Mouse (Mus musculus) ES-E14 (cell line): Measurements from ENCODE around the gene Ppp1r14b. TPM values are rescaled to one million over a fixed set of nuclear protein-coding genes. Genes with fewer than 3 reads are reported as not detected.

Source experiments
- DNase-seq: peaks from one replicate; pipeline ENCODE4 v3.0.0-alpha.2; 2013; ENCODE audit warnings: low read depth, low spot score
- H3K27ac ChIP-seq: 2 replicates; pipeline ENCODE4 v1.5.1; 2012; ENCODE audit warnings: low read depth, mild to moderate bottlenecking, low read length, moderate library complexity, mixed read lengths; ENCODE audit not compliant: poor library complexity, insufficient read depth, severe bottlenecking
- H3K36me3 ChIP-seq: 2 replicates; pipeline ENCODE4 v1.6.1; 2012; ENCODE audit warnings: mild to moderate bottlenecking, low read length, moderate library complexity, mixed read lengths; ENCODE audit not compliant: control insufficient read depth, poor library complexity, insufficient read depth, severe bottlenecking
- H3K4me1 ChIP-seq, 2 experiments: fragments of 150-350 bp in 1 of 2; sonication (generic) in 1 of 2; 2 replicates each; pipeline ENCODE4 v1.6.1; 2012; ENCODE audit warnings: low read length in 2 of 2, mild to moderate bottlenecking in 1 of 2, mixed read lengths in 1 of 2; ENCODE audit not compliant: control insufficient read depth in 2 of 2, insufficient read depth in 2 of 2, poor library complexity in 1 of 2
- H3K4me3 ChIP-seq, 2 experiments: fragments of 150-350 bp in 1 of 2; sonication (generic) in 1 of 2; 2 replicates each; pipeline ENCODE4 v1.5.1; 2012; ENCODE audit warnings: low read length in 2 of 2, low read depth in 1 of 2, mild to moderate bottlenecking in 1 of 2, mixed read lengths in 1 of 2; ENCODE audit not compliant: insufficient read depth in 1 of 2, poor library complexity in 1 of 2, severe bottlenecking in 1 of 2
- H3K9ac ChIP-seq: 2 replicates; pipeline ENCODE4 v1.6.1; 2012; ENCODE audit warnings: low read depth, mild to moderate bottlenecking, low read length, mixed read lengths; ENCODE audit not compliant: poor library complexity, insufficient read depth, severe bottlenecking
- H3K9me3 ChIP-seq: fragments of 150-350 bp; sonication (generic); 2 replicates; pipeline ENCODE4 v1.6.1; 2012; ENCODE audit warnings: low read depth, mild to moderate bottlenecking, low read length; ENCODE audit not compliant: control insufficient read depth, insufficient read depth
- CHD2 ChIP-seq: IDR thresholded peaks from 2 replicates; pipeline ENCODE4 v1.6.1; 2014; ENCODE audit warnings: mild to moderate bottlenecking, low read depth, low read length, inconsistent platforms
- HCFC1 ChIP-seq: IDR thresholded peaks from 2 replicates; pipeline ENCODE4 v1.6.1; 2012; ENCODE audit warnings: low read length, inconsistent platforms, borderline replicate concordance; ENCODE audit not compliant: insufficient read depth
- MAFK ChIP-seq: IDR thresholded peaks from 2 replicates; pipeline ENCODE4 v1.6.1; 2014; ENCODE audit warnings: mild to moderate bottlenecking, low read depth, low read length, inconsistent platforms; ENCODE audit not compliant: insufficient read depth
- ZC3H11A ChIP-seq: IDR thresholded peaks from 2 replicates; pipeline ENCODE4 v1.6.1; 2012; ENCODE audit warnings: low read depth, mild to moderate bottlenecking, inconsistent platforms, low read length, borderline replicate concordance
- ZNF384 ChIP-seq: IDR thresholded peaks from 2 replicates; pipeline ENCODE4 v1.6.1; 2012; ENCODE audit warnings: low read depth, low read length, inconsistent platforms
- in situ Hi-C, 2 experiments: fragments of 600-800 bp; cut with MboI; formaldehyde crosslinking; loops; one replicate each; pipeline ENCODE4 v1.15.1; 2025; ENCODE audit warnings: low sequenced_read_pairs in 2 of 2, inconsistent platforms in 1 of 2; ENCODE audit not compliant: unreplicated experiment in 2 of 2
- total RNA-seq: library from RNA; depleted of rRNA; stranded (reverse); fragments of 300-350 nt; gene quantifications from 2 replicates; pipeline ENCODE4 v1.2.3, GENCODE M21; 2012

Ppp1r14b gene
- total RNA-seq, 1 experiment = 385 TPM

GRCm38 (mm10) chr19:6928080-6928479, 46.7 kb upstream of the Ppp1r14b start:
- in situ Hi-C loops = no loop called here

DNA sequence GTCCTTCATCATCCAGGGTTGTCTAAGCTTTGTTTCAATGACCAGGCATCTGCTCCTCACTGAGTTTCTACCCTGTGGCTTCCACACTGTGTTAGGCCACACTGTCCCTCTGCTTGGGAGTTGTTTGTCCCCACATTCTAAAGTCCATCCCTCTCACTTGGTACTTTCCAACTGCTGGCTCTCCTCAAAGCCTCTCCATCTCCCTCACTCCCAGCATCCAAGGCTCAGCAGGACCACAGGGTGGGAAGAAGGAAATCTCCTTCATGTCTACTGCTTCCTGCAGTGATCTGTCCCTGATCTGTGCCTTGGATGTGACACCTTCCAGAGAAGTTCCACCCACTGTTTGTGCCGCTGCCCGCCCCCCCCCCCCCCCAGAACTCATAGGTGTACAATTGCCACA, 43.8 kb upstream of the Ppp1r14b start:
- no peak overlapping the region for H3K27ac ChIP-seq
- H3K9me3 ChIP-seq = no peaks in the 10 kb centered on the region
- H3K4me3 ChIP-seq = no peak overlapping the region
- no peaks in the 10 kb centered on the region for H3K36me3 ChIP-seq
- peaks cover 3 to 29% of the 10 kb centered on the region in 2 experiments for H3K4me1 ChIP-seq
- TF ChIP-seq CHD2 = no peak
- TF ChIP-seq ZC3H11A = no peak
- no peak for TF ChIP-seq HCFC1
- no peak for TF ChIP-seq ZNF384
- no peak for TF ChIP-seq MAFK
- in situ Hi-C loops = no loop called here
- H3K9ac ChIP-seq = no peak overlapping the region
- DNase-seq = no peak

More at GRCm38 (mm10) chr19:6928080-6928479, 46.7 kb upstream of the Ppp1r14b start:
- Histone ChIP-seq H3K27ac (no peak overlapping the region), H3K36me3 (no peaks in the 10 kb centered on the region), H3K9ac (no peak overlapping the region), H3K4me1 (peaks cover 1 to 28% of the 10 kb centered on the region in 2 experiments; a peak in 3 of 4 replicates), H3K9me3 (no peaks in the 10 kb centered on the region), H3K4me3 (no peak overlapping the region)
- TF ChIP-seq ZNF384 (no peak), HCFC1 (no peak), CHD2 (no peak), ZC3H11A (no peak), MAFK (no peak)
- no peak for DNase-seq

DNA sequence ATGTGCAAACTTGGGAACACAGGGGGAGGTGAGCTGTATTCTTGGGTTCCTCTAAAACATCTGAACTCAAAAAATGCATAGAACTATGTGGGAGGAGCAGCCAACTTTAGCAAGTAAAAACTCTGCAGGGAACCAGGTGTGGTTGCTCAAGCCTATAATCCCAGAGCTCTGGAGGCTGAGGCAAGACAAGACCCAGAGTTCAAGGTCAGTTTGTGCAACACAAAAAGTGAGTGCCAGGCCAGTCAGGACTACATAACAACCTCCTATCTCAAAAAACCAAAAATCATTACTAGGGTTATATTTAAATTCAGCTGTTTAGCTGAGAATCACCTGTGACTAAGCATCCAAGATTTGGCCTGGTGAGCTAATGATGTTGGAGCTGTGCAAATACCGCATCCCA, 42.8 kb upstream of the Ppp1r14b start:
- H3K9ac ChIP-seq = no peak overlapping the region
- no peak for TF ChIP-seq ZNF384
- TF ChIP-seq MAFK = no peak
- no peak for TF ChIP-seq HCFC1
- TF ChIP-seq CHD2 = no peak
- no peak for TF ChIP-seq ZC3H11A
- no peak overlapping the region for H3K4me3 ChIP-seq
- H3K4me1 ChIP-seq = peaks cover 3 to 28% of the 10 kb centered on the region in 2 experiments
- no peak for DNase-seq
- in situ Hi-C loops = no loop called here
- no peaks in the 10 kb centered on the region for H3K36me3 ChIP-seq
- no peaks in the 10 kb centered on the region for H3K9me3 ChIP-seq
- H3K27ac ChIP-seq = no peak overlapping the region

DNA sequence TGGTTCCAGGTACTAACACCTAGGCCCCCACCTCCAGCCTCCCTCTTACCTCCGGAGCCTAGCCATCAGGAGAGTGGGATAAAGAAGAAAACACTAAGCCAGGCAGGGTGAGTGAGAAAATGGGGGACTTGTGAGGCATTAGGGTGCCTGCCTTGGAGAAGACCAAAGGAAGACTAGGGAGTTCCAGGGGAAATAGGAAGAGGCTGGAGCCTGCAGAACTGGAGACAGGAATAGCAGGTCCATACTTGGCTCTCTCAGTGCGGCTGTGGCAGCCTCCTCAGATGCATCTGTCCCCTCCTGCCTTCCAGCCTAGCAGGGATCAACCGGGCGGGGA, 41.7 kb upstream of the Ppp1r14b start:
- Histone ChIP-seq H3K9me3 (no peaks in the 10 kb centered on the region), H3K27ac (no peak overlapping the region), H3K9ac (no peak overlapping the region), H3K4me1 (peaks cover 3 to 26% of the 10 kb centered on the region in 2 experiments), H3K4me3 (peak overlapping the region; percentile 58 to 67), H3K36me3 (no peaks in the 10 kb centered on the region)
- in situ Hi-C loops = no loop called here
- DNase-seq = no peak
- TF ChIP-seq ZNF384 (no peak), MAFK (no peak), CHD2 (no peak), HCFC1 (no peak), ZC3H11A (no peak)

DNA sequence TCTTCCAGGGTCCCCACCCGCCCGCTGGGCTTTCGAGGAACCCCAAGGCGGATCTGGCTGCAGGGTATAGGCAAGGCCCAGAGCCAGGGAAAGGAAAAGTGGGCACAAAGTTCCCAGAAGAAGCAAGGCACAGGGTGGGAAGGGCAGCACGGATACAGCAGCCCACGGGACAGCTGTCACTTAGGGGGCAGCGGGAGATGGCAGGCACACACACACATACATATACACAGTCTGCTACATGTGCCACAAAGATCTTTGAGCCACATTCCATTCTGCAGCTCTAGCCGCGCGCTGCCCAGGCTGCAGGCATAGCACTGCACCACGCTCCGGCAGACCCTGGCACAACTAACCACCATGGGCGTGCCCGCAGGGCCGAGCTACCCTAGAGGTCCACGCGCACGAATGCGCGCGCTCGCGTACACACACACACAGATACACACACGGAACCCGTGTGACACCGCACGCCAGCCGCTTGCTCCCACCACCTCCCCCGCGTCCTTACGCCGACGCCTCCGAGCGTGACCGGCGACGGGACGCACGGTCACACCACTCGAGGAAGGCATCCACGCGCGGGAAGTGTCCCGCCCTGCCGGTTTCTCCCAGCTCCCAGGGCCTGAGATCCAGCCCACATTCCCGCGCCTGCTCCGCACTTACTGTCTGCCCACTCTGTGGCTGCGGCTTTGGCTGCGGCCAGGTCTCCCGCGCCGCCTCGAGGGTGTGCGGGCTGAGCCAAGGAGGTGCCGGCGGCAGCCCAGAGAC, 41.2 kb upstream of the Ppp1r14b start:
- Histone ChIP-seq H3K9me3 (no peaks in the 10 kb centered on the region), H3K9ac (peak overlapping the region; percentile 46), H3K4me3 (peak overlapping the region; percentile 58 to 67), H3K36me3 (no peaks in the 10 kb centered on the region), H3K4me1 (peaks cover 3 to 26% of the 10 kb centered on the region in 2 experiments), H3K27ac (no peak overlapping the region)
- no peak for DNase-seq
- in situ Hi-C loops = no loop called here
- TF ChIP-seq ZNF384 (no peak), HCFC1 (no peak), CHD2 (no peak), MAFK (no peak), ZC3H11A (no peak)
